Mouse (Mus musculus) gastrocnemius, adult 2 months (tissue): ENCODE measurements around the gene Gprc5b. TPM values are rescaled to one million over a fixed set of nuclear protein-coding genes. Genes with fewer than 3 reads are reported as not detected.

Experiments used
- DNase-seq: peaks from one replicate; pipeline ENCODE4 v3.0.0; 2022
- H3K27ac ChIP-seq: fragments of 200-600 bp; 2 replicates; pipeline ENCODE4 v1.8.1; 2022; ENCODE audit warnings: mild to moderate bottlenecking
- H3K4me3 ChIP-seq: fragments of 200-600 bp; 2 replicates; pipeline ENCODE4 v1.8.1; 2022; ENCODE audit warnings: mild to moderate bottlenecking, moderate library complexity
- CTCF ChIP-seq: fragments of 200-600 bp; IDR thresholded peaks from 2 replicates; pipeline ENCODE4 v1.8.1; 2022; ENCODE audit warnings: antibody characterized with exemption, mild to moderate bottlenecking, moderate library complexity
- intact Hi-C: fragments of 180-260 bp; cut with DNase I; formaldehyde crosslinking; loops from one replicate; pipeline ENCODE4 v1.15.1; 2025
- total RNA-seq, 2 experiments: library from RNA; stranded (reverse); gene quantifications; 2 replicates each; pipeline ENCODE4 v1.2.3; 2021

The Gprc5b gene
- total RNA-seq, 2 experiments from 2014 or later: 10.5 to 14.0 TPM

- no peak overlapping the region for H3K4me3 ChIP-seq
- intact Hi-C loops: no loop called here
- H3K27ac ChIP-seq: peak overlapping the region; percentile 71
Observed at GRCm38 (mm10) chr7:118935306-118935705, 59.7 kb downstream of the Gprc5b start.

GRCm38 (mm10) chr7:118931502-118932395, 63.3 kb downstream of the Gprc5b start:
- Histone ChIP-seq H3K27ac (peak overlapping the region; percentile 83), H3K4me3 (peak overlapping the region; percentile 19; the same call in 1 of the 2 replicates)
- peak; percentile 67 for DNase-seq
- intact Hi-C loops: no loop called here
- no peak for TF ChIP-seq CTCF

More at GRCm38 (mm10) chr7:118935306-118935705, 59.7 kb downstream of the Gprc5b start:
- peak; percentile 83 for DNase-seq
- TF ChIP-seq CTCF: no peak

- intact Hi-C loops: loop anchor here (2.0 to 5.0 kb wide), 2 partner anchors 15 to 53 kb away; no protein-coding TSS in a partner anchor
- peak; percentile 75 for DNase-seq
- no peak for TF ChIP-seq CTCF
- peak overlapping the region; percentile 8; the same call in 1 of the 2 replicates for H3K4me3 ChIP-seq
- peak overlapping the region; percentile 83 for H3K27ac ChIP-seq
Observed at GRCm38 (mm10) chr7:118929601-118930311, 65.3 kb downstream of the Gprc5b start.

- peak overlapping the region; percentile 83 for H3K27ac ChIP-seq
- no peak for DNase-seq
- intact Hi-C loops: loop anchor here (2.0 to 5.0 kb wide), 2 partner anchors 16 to 53 kb away; no protein-coding TSS in a partner anchor
- no peak overlapping the region for H3K4me3 ChIP-seq
- TF ChIP-seq CTCF: no peak
Observed at GRCm38 (mm10) chr7:118928916-118929315, 66.1 kb downstream of the Gprc5b start.

- intact Hi-C loops: loop anchor here (2.0 to 5.0 kb wide), 2 partner anchors 16 to 54 kb away; no protein-coding TSS in a partner anchor
- peak overlapping the region; percentile 83 for H3K27ac ChIP-seq
- peak; percentile 70 for DNase-seq
- H3K4me3 ChIP-seq: no peak overlapping the region
- peak; percentile 15; the same call in 1 of the 2 replicates for TF ChIP-seq CTCF
Observed at GRCm38 (mm10) chr7:118928316-118928715, 66.7 kb downstream of the Gprc5b start.

GRCm38 (mm10) chr7:118927279-118927678, 67.7 kb downstream of the Gprc5b start:
- Histone ChIP-seq H3K4me3 (no peak overlapping the region), H3K27ac (peak overlapping the region; percentile 83)
- no peak for TF ChIP-seq CTCF
- intact Hi-C loops: loop anchor here (2.0 to 5.0 kb wide), 2 partner anchors 55 to 68 kb away; partner anchors contain the start of gene Gprc5b
- no peak for DNase-seq

- intact Hi-C loops: loop anchor here (2.0 to 5.0 kb wide), 2 partner anchors 56 to 68 kb away; partner anchors contain the start of gene Gprc5b
- DNase-seq: peak; percentile 71
- Histone ChIP-seq H3K27ac (peak overlapping the region; percentile 83), H3K4me3 (peak overlapping the region; percentile 56)
- TF ChIP-seq CTCF: no peak
Observed at GRCm38 (mm10) chr7:118926516-118927260, 68.3 kb downstream of the Gprc5b start.

- H3K4me3 ChIP-seq: peak overlapping the region; percentile 56
- intact Hi-C loops: loop anchor here (5.0 kb wide), 1 partner anchor 57 kb away; no protein-coding TSS in a partner anchor
- no peak for TF ChIP-seq CTCF
- H3K27ac ChIP-seq: peak overlapping the region; percentile 83
- DNase-seq: no peak
Observed at GRCm38 (mm10) chr7:118925547-118925946, 69.5 kb downstream of the Gprc5b start.

GRCm38 (mm10) chr7:118922441-118923202, 72.4 kb downstream of the Gprc5b start:
- intact Hi-C loops: no loop called here
- no peak for TF ChIP-seq CTCF
- no peak overlapping the region for H3K4me3 ChIP-seq
- H3K27ac ChIP-seq: peak overlapping the region; percentile 49
- no peak for DNase-seq

Other genes starting within 250 kb of the Gprc5b start
- under 1 TPM; 0.22 to 0.23 TPM for gene Iqck, start 139.5 kb downstream of the Gprc5b start, total RNA-seq
- gene Knop1, start 139.0 kb downstream of the Gprc5b start, total RNA-seq: 10 to 100 TPM; 24.5 to 27.3 TPM
- gene Gpr139, start 189.4 kb upstream of the Gprc5b start, total RNA-seq: not detected